Comparison of ENCODE assay signal across 21 mouse cellular contexts in the genomic region with DNA sequence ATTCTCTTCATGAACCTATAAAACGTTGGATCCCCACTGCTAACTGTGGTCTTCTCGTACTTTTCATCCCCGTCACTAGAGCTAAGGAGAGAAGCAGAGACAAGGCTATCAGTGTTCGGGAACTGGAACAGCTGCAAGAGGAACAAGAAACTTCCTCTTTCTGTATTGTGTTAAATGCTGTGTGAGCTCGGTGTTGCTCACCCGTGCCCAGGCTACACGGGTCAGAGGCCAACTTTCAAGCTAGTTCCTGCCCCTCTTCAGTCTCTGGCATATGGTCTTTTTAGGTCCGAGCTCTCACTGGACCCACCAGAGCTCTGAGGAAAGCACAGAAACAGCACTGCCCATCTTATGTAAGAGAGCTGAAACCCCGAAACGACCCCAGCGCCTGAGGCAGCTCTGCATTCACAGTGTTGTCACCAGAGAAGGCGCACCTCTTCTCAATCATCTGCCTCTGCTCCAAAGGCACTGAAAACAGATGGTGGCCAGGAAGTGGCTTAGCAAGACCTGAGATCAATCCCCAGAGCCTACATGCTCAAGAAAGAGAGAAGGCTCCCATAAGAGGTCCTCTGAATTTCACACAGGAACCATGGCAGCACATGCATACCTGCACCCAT. TPM values are rescaled to one million over a fixed set of nuclear protein-coding genes. Genes with fewer than 3 reads are reported as not detected.
DNase-seq lines count a peak whose midpoint lies in the region; ATAC-seq and TF ChIP-seq lines count a peak whose summit lies in the region.
"Had no signal": no experiment of that assay in that cellular context is flagged by ENCODE, and none has a peak within 500 bp of the region (broad histone marks: within the 10 kb centered on the region; RNA-seq: fewer than 3 reads in every experiment).

No protein-coding gene starts in this region.

- 19% methylated on average over 12 of the region's 12 CpGs for WGBS in bone marrow, adult 2 months
- 50% methylated on average over 12 of the region's 12 CpGs for WGBS in liver, postnatal 0 days (ENCODE audit: insufficient replicate concordance)
- 86% methylated on average over 12 of the region's 12 CpGs for WGBS in heart, embryonic 11.5 days (ENCODE audit: insufficient replicate concordance)

- TF ChIP-seq EP300 in liver, postnatal 0 days (IDR thresholded peaks at IDR 0.05; ENCODE audit: low read depth), result no peak

- no peak overlapping the region for H3K9ac ChIP-seq in liver, postnatal 0 days (replicated peaks)
- H3K9ac ChIP-seq in heart, embryonic 11.5 days (ENCODE audit: low read depth, low read length), result no peak overlapping the region
- H3K9ac ChIP-seq: forebrain, embryonic 15.5 days; hindbrain, embryonic 12.5 days; limb, embryonic 15.5 days; midbrain, embryonic 13.5 days; neural tube, embryonic 15.5 days had no signal

- ATAC-seq in liver, postnatal 0 days, result peak; percentile 50
- no peak for ATAC-seq in heart, embryonic 11.5 days (replicated peaks; ENCODE audit: insufficient number of reproducible peaks, low FRiP score, low TSS enrichment)
- ATAC-seq: activated CD4-positive, CD25-positive, alpha-beta regulatory T cell, adult 4 months; CD4-positive, CD25-positive, alpha-beta regulatory T cell, adult 4 months; forebrain, embryonic 15.5 days; midbrain, embryonic 13.5 days had no signal

- peak overlapping the region; percentile 87 for H3K27ac ChIP-seq in bone marrow, adult 2 months (ENCODE audit: control insufficient read depth, insufficient read depth, low read depth, low read length, poor library complexity)
- peak overlapping the region; percentile 67 for H3K27ac ChIP-seq in liver, postnatal 0 days (ENCODE audit: low read depth)
- no peak overlapping the region for H3K27ac ChIP-seq in heart, embryonic 11.5 days (ENCODE audit: low read depth, low read length)
- H3K27ac ChIP-seq: forebrain, embryonic 15.5 days; hindbrain, embryonic 12.5 days; limb, embryonic 15.5 days; midbrain, embryonic 13.5 days; neural tube, embryonic 15.5 days had no signal

- no peak for TF ChIP-seq CTCF in bone marrow, adult 2 months (IDR thresholded peaks at IDR 0.05; ENCODE audit: control insufficient read depth, insufficient read depth, low read length)
- no peak for TF ChIP-seq CTCF in liver, postnatal 0 days (IDR thresholded peaks at IDR 0.05; ENCODE audit: low read depth)

- H3K27me3 ChIP-seq in liver, postnatal 0 days (ENCODE audit: insufficient read depth, low read length), result no peaks in the 10 kb centered on the region
- no peaks in the 10 kb centered on the region for H3K27me3 ChIP-seq in heart, embryonic 11.5 days (ENCODE audit: control insufficient read depth, insufficient read depth, low read length)
- H3K27me3 ChIP-seq: forebrain, embryonic 15.5 days; hindbrain, embryonic 12.5 days; limb, embryonic 15.5 days; midbrain, embryonic 13.5 days; neural tube, embryonic 15.5 days had no signal

- no peak overlapping the region for H3K4me2 ChIP-seq in liver, postnatal 0 days (ENCODE audit: low read depth, low read length)
- no peak overlapping the region for H3K4me2 ChIP-seq in heart, embryonic 11.5 days
- H3K4me2 ChIP-seq: forebrain, embryonic 15.5 days; hindbrain, embryonic 12.5 days; limb, embryonic 15.5 days; midbrain, embryonic 13.5 days; neural tube, embryonic 15.5 days had no signal

- H3K9me3 ChIP-seq in liver, postnatal 0 days (ENCODE audit: low read length), result no peaks in the 10 kb centered on the region
- no peaks in the 10 kb centered on the region for H3K9me3 ChIP-seq in heart, embryonic 11.5 days (replicated peaks; ENCODE audit: control insufficient read depth, low read length)
- H3K9me3 ChIP-seq: forebrain, embryonic 15.5 days; hindbrain, embryonic 12.5 days; limb, embryonic 15.5 days; midbrain, embryonic 13.5 days; neural tube, embryonic 15.5 days had no signal

- H3K36me3 ChIP-seq in liver, postnatal 0 days (replicated peaks; ENCODE audit: insufficient read depth, low read length), result peaks cover 46% of the 10 kb centered on the region
- peaks cover 33% of the 10 kb centered on the region for H3K36me3 ChIP-seq in heart, embryonic 11.5 days (ENCODE audit: control insufficient read depth, insufficient read depth, low read length)

- no peak for TF ChIP-seq POLR2A in bone marrow, adult 2 months (IDR thresholded peaks at IDR 0.05; ENCODE audit: borderline replicate concordance, control insufficient read depth, low read depth, low read length)

- DNase-seq in lung, postnatal 36 days, result peak; percentile 49
- no peak for DNase-seq in lung, postnatal 14 days
- no peak for DNase-seq in liver, postnatal 0 days
- peak; percentile 76 to 79 for DNase-seq in spleen, postnatal 36 days (ENCODE audit: low spot score in 2 of 2)
- DNase-seq in right cerebral cortex, postnatal 14 days, result no peak
- DNase-seq in cerebellum, adult 8-10 months, result no peak
- DNase-seq: adrenal gland, postnatal 36 days; cerebellum, postnatal 36 days; layer of hippocampus, postnatal 36 days; thymus, postnatal 4 days had no signal

- H3K4me3 ChIP-seq in bone marrow, adult 2 months (replicated peaks; ENCODE audit: control insufficient read depth, low read depth, low read length), result no peak overlapping the region
- no peak overlapping the region for H3K4me3 ChIP-seq in liver, postnatal 0 days (ENCODE audit: low read depth, low read length)
- H3K4me3 ChIP-seq in heart, embryonic 11.5 days (ENCODE audit: low read depth, low read length), result no peak overlapping the region
- H3K4me3 ChIP-seq: erythroblast, embryonic 14.5 days; forebrain, embryonic 15.5 days; hindbrain, embryonic 12.5 days; limb, embryonic 15.5 days; midbrain, embryonic 13.5 days; myocyte; neural tube, embryonic 15.5 days had no signal

- no peaks in the 10 kb centered on the region for H3K4me1 ChIP-seq in bone marrow, adult 2 months (ENCODE audit: control insufficient read depth, insufficient read depth, low read length)
- H3K4me1 ChIP-seq in liver, postnatal 0 days (ENCODE audit: insufficient read depth), result no peaks in the 10 kb centered on the region
- no peaks in the 10 kb centered on the region for H3K4me1 ChIP-seq in heart, embryonic 11.5 days (ENCODE audit: control insufficient read depth, insufficient read depth, low read length)
- H3K4me1 ChIP-seq: forebrain, embryonic 15.5 days; hindbrain, embryonic 12.5 days; limb, embryonic 15.5 days; midbrain, embryonic 13.5 days; neural tube, embryonic 15.5 days had no signal

RNA-seq across cellular contexts. Expression of gene Pdcd2l, which starts 7.0 kb away (rescaled TPM):
- polyA plus RNA-seq in bone marrow, adult 2 months (2011; ENCODE audit: insufficient read depth, insufficient read length, low replicate concordance, missing spikeins), result 7.5 and 17.9 TPM in 2 replicates
- 14.2 and 17.2 TPM in 2 replicates for polyA plus RNA-seq in liver, postnatal 0 days (2015; fragmentation: Nextera tagmentation; extraction: Ambion mirVana)
- polyA plus RNA-seq in heart, embryonic 11.5 days (2014; fragmentation: Nextera tagmentation; extraction: Ambion mirVana), result 46.7 and 49.7 TPM in 2 replicates

RNA-seq across cellular contexts. Expression of gene Uba2, which starts 20.1 kb away (rescaled TPM):
- polyA plus RNA-seq in bone marrow, adult 2 months (2011; ENCODE audit: insufficient read depth, insufficient read length, low replicate concordance, missing spikeins), result 50.3 and 72.5 TPM in 2 replicates
- 42.1 and 50.0 TPM in 2 replicates for polyA plus RNA-seq in liver, postnatal 0 days (2015; fragmentation: Nextera tagmentation; extraction: Ambion mirVana)
- polyA plus RNA-seq in heart, embryonic 11.5 days (2014; fragmentation: Nextera tagmentation; extraction: Ambion mirVana), result 125 and 128 TPM in 2 replicates

RNA-seq across cellular contexts. Expression of gene Gpi1, which starts 40.7 kb away (rescaled TPM):
- polyA plus RNA-seq in bone marrow, adult 2 months (2011; ENCODE audit: insufficient read depth, insufficient read length, low replicate concordance, missing spikeins), result 155 and 306 TPM in 2 replicates
- polyA plus RNA-seq in liver, postnatal 0 days (2015; fragmentation: Nextera tagmentation; extraction: Ambion mirVana), result 173 and 218 TPM in 2 replicates
- polyA plus RNA-seq in heart, embryonic 11.5 days (2014; fragmentation: Nextera tagmentation; extraction: Ambion mirVana), result 798 and 824 TPM in 2 replicates

RNA-seq across cellular contexts. Expression of gene Wtip, which starts 56.4 kb away (rescaled TPM):
- polyA plus RNA-seq in bone marrow, adult 2 months (2011; ENCODE audit: insufficient read depth, insufficient read length, low replicate concordance, missing spikeins), result 2.3 TPM in 1 of 2 replicates, not detected in the other
- 0.94 and 1.5 TPM in 2 replicates for polyA plus RNA-seq in liver, postnatal 0 days (2015; fragmentation: Nextera tagmentation; extraction: Ambion mirVana)
- polyA plus RNA-seq in heart, embryonic 11.5 days (2014; fragmentation: Nextera tagmentation; extraction: Ambion mirVana), result 4.8 and 7.4 TPM in 2 replicates
- polyA plus RNA-seq: activated CD4-positive, CD25-positive, alpha-beta regulatory T cell, adult 4 months; CD4-positive, CD25-positive, alpha-beta regulatory T cell, adult 4 months had no signal

Comparison
In these comparisons a context has a peak if more than half of its experiments do, and no peak if none do; other contexts are left out.
1. DNase-seq: peak in lung, postnatal 36 days (single experiment) and spleen, postnatal 36 days (2 of 2); none in lung, postnatal 14 days (single experiment), liver, postnatal 0 days (single experiment), right cerebral cortex, postnatal 14 days (single experiment) and cerebellum, adult 8-10 months (single experiment).